Mouse (Mus musculus): Measurements from ENCODE around the gene Rbmxl2. TPM values are rescaled to one million over a fixed set of nuclear protein-coding genes. Genes with fewer than 3 reads are reported as not detected.

The Rbmxl2 gene
- not detected in 2 replicates for polyA plus RNA-seq (2014; fragmentation: Nextera tagmentation; extraction: Ambion mirVana)

DNA sequence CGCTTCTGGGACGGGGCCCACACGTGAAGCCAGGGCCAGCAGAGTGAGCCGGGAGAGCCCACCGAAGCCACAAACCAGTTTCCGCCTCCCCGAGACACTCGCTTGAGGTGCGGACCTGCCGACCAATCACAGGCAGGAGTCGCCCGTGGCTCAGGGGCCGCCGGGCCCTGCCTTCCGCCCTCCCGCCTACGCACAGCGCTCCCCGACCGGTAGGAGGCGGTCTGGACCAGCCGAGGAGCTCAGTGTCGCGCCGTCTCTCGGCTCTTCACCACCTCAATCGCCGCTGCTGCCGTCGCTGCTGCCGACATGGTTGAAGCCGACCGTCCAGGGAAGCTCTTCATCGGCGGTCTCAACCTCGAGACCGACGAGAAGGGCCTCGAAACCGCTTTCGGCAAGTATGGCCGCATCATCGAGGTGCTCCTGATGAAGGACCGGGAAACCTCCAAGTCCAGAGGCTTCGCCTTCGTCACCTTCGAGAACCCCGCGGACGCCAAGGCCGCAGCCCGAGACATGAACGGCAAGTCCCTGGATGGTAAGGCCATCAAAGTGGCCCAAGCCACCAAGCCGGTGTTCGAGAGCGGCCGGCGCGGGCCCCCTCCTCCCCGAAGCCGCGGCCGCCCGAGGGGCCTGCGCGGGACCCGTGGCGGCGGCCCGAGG is at the start of gene Rbmxl2:
Rbmxl2 (plus strand) TSS at position 242 of the 657 bp plus-strand sequence.
- WGBS: 33% methylated on average over 61 of the region's 70 CpGs
- no peak within 1 kb of the TSS for H3K9ac ChIP-seq (ENCODE audit: low read length)
- peaks cover 13% of the 10 kb centered on the region; the same call in 1 of the 2 replicates for H3K9me3 ChIP-seq (ENCODE audit: control insufficient read depth, low read length)
- H3K36me3 ChIP-seq (ENCODE audit: control insufficient read depth, insufficient read depth, low read length): no peaks in the 10 kb centered on the region
- no peak for ATAC-seq (ENCODE audit: insufficient number of reproducible peaks, low FRiP score, low TSS enrichment, low read depth)
- H3K27ac ChIP-seq (replicated peaks; ENCODE audit: low read depth, low read length): no peak within 1 kb of the TSS
- no peak within 1 kb of the TSS for H3K4me3 ChIP-seq (ENCODE audit: low read depth, low read length)
- peak; percentile 34 for DNase-seq (ENCODE audit: low spot score)
- peak within 1 kb of the TSS; percentile 5; the same call in 1 of the 2 replicates for H3K4me2 ChIP-seq (ENCODE audit: low read depth, severe bottlenecking)
- H3K27me3 ChIP-seq (ENCODE audit: control insufficient read depth, insufficient read depth, low read length): peaks cover 28% of the 10 kb centered on the region
- no peaks in the 10 kb centered on the region for H3K4me1 ChIP-seq (ENCODE audit: control insufficient read depth, insufficient read depth, low read length)

DNA sequence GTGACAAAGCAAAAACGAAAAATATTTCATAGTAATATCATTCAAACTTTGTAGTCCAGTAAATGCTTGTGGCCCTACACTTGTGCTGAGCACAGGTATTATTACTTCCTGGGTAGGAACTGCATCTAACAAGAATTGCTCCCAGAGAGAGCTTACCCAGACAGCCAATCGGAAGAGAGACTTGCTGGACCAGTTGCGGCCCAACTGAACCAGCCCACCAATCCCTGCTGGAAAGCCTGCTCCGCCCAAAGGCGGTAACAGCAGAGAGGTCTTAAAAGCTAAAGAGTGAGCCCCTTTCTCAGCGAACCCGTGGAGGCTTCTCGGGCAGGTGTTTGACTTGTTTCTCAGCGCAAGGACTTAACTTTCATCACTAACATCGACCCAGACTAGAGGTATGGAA is 42.6 kb upstream of the Rbmxl2 start, which contains the start of gene Nlrp14:
Nlrp14 (plus strand) TSS at position 301 of the 400 bp plus-strand sequence.
- no peak within 1 kb of the TSS for H3K9ac ChIP-seq (ENCODE audit: low read length)
- 84% methylated on average over 10 of the region's 10 CpGs for WGBS
- no peak within 1 kb of the TSS for H3K27ac ChIP-seq (replicated peaks; ENCODE audit: low read depth, low read length)
- H3K4me1 ChIP-seq (ENCODE audit: control insufficient read depth, insufficient read depth, low read length): no peaks in the 10 kb centered on the region
- no peak within 1 kb of the TSS for H3K4me3 ChIP-seq (ENCODE audit: low read depth, low read length)
- H3K9me3 ChIP-seq (ENCODE audit: control insufficient read depth, low read length): no peaks in the 10 kb centered on the region
- DNase-seq (ENCODE audit: low spot score) (no peak), ATAC-seq (ENCODE audit: insufficient number of reproducible peaks, low FRiP score, low TSS enrichment, low read depth) (no peak)
- no peaks in the 10 kb centered on the region for H3K36me3 ChIP-seq (ENCODE audit: control insufficient read depth, insufficient read depth, low read length)
- no peaks in the 10 kb centered on the region for H3K27me3 ChIP-seq (ENCODE audit: control insufficient read depth, insufficient read depth, low read length)
- no peak within 1 kb of the TSS for H3K4me2 ChIP-seq (ENCODE audit: low read depth, severe bottlenecking)

DNA sequence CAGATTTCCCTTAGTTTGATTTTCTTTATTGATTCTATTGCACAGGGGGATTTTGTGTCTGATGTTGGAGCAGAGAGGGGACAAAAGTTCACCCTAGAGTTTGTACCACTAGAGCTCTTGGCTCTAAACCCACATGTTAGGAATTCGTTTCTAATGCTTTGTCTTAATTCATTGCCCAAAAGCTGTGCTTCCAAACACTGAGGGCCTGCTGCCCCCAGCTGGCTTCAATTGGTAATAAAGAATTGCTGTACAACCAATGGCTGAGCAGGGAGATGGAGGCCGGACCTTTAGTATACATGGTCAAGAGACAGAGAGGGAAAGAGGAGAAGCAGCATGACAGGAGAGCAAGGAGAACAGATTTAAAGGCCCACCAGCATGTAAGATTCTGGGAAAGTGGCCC is 28.8 kb upstream of the Rbmxl2 start:
- H3K27me3 ChIP-seq (ENCODE audit: control insufficient read depth, insufficient read depth, low read length): no peaks in the 10 kb centered on the region
- 47% methylated on average over 2 of the region's 2 CpGs for WGBS
- ATAC-seq (ENCODE audit: insufficient number of reproducible peaks, low FRiP score, low TSS enrichment, low read depth): no peak

DNA sequence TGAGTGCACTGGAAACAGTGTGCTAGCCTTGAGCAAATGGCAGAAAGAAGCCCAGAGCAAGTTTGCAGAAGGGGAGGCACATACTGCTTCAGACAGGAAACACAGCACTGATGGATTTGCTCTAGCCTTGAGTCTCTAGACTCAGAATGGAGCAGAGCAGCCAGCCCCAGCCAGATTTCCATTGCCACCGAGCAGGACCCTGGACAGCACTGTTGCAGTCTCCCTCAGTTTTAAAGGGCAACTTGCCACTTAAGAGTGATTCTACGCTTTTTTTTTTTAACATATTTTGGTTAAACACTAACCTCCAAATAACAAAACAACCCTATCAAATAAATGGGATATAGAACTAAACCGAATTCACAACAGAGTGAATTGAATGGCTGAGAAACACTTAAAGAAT is 7.4 kb upstream of the Rbmxl2 start:
- Histone ChIP-seq H3K9me3 (ENCODE audit: control insufficient read depth, low read length) (no peaks in the 10 kb centered on the region), H3K36me3 (ENCODE audit: control insufficient read depth, insufficient read depth, low read length) (no peaks in the 10 kb centered on the region), H3K27me3 (ENCODE audit: control insufficient read depth, insufficient read depth, low read length) (no peaks in the 10 kb centered on the region), H3K4me2 (ENCODE audit: low read depth, severe bottlenecking) (no peak overlapping the region), H3K4me3 (ENCODE audit: low read depth, low read length) (no peak overlapping the region), H3K27ac (replicated peaks; ENCODE audit: low read depth, low read length) (no peak overlapping the region), H3K4me1 (ENCODE audit: control insufficient read depth, insufficient read depth, low read length) (no peaks in the 10 kb centered on the region), H3K9ac (ENCODE audit: low read length) (no peak overlapping the region)
- WGBS: 43% methylated on average over 3 of the region's 3 CpGs
- DNase-seq (ENCODE audit: low spot score) (peak; percentile 56), ATAC-seq (ENCODE audit: insufficient number of reproducible peaks, low FRiP score, low TSS enrichment, low read depth) (no peak)

More for the DNA sequence above, 28.8 kb upstream of the Rbmxl2 start:
- no peak overlapping the region for H3K9ac ChIP-seq (ENCODE audit: low read length)
- H3K36me3 ChIP-seq (ENCODE audit: control insufficient read depth, insufficient read depth, low read length): no peaks in the 10 kb centered on the region
- H3K4me1 ChIP-seq (ENCODE audit: control insufficient read depth, insufficient read depth, low read length): no peaks in the 10 kb centered on the region
- no peak for DNase-seq (ENCODE audit: low spot score)
- H3K9me3 ChIP-seq (ENCODE audit: control insufficient read depth, low read length): no peaks in the 10 kb centered on the region
- no peak overlapping the region for H3K4me3 ChIP-seq (ENCODE audit: low read depth, low read length)
- no peak overlapping the region for H3K4me2 ChIP-seq (ENCODE audit: low read depth, severe bottlenecking)
- no peak overlapping the region for H3K27ac ChIP-seq (replicated peaks; ENCODE audit: low read depth, low read length)

DNA sequence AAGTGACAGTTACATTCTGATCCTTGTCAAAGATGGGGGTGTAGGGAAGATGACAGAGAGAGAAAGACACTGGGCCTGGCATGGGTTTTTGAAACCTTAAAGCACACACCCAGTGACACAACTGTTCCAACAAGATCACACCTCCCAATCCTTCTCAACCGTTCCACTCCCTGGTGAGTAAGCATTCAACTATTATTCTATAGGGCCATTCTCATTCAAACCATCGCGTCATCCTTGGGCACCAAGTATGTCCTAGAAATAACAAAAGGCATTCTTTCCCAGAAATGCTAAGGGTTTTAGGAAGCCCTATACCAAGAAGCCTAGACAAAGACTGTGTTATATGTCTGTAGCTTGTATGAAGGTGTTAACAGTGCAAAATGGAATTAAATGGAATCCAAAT is 1.4 kb upstream of the Rbmxl2 start:
- peaks cover 13% of the 10 kb centered on the region; the same call in 1 of the 2 replicates for H3K9me3 ChIP-seq (ENCODE audit: control insufficient read depth, low read length)
- no peak overlapping the region for H3K4me3 ChIP-seq (ENCODE audit: low read depth, low read length)
- H3K4me2 ChIP-seq (ENCODE audit: low read depth, severe bottlenecking): no peak overlapping the region
- ATAC-seq (ENCODE audit: insufficient number of reproducible peaks, low FRiP score, low TSS enrichment, low read depth): no peak
- no peak for DNase-seq (ENCODE audit: low spot score)
- no peaks in the 10 kb centered on the region for H3K36me3 ChIP-seq (ENCODE audit: control insufficient read depth, insufficient read depth, low read length)
- H3K9ac ChIP-seq (ENCODE audit: low read length): no peak overlapping the region
- no peak overlapping the region for H3K27ac ChIP-seq (replicated peaks; ENCODE audit: low read depth, low read length)
- peaks cover 28% of the 10 kb centered on the region for H3K27me3 ChIP-seq (ENCODE audit: control insufficient read depth, insufficient read depth, low read length)
- 87% methylated on average over 3 of the region's 3 CpGs for WGBS
- H3K4me1 ChIP-seq (ENCODE audit: control insufficient read depth, insufficient read depth, low read length): no peaks in the 10 kb centered on the region

DNA sequence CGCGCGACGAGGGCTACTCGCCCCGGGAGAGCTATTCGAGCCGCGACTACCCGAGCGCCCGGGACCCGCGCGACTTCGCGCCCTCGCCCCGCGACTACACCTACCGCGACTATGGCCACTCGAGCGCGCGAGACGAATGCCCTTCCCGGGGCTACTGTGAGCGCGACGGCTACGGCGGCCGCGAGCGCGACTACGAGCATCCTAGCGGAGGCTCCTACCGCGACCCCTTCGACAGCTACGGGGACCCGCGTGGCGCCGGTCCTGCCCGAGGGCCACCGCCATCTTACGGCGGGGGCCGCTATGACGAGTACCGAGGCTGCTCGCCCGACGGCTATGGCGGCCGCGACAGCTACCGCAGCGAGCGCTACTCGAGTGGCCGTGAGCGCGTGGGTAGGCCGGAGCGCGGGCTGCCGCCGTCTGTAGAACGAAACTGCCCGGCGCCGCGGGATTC is 906 bp downstream of the Rbmxl2 start:
- peak; percentile 39; the same call in 1 of the 2 replicates for ATAC-seq (ENCODE audit: insufficient number of reproducible peaks, low FRiP score, low TSS enrichment, low read depth)
- Histone ChIP-seq H3K4me2 (ENCODE audit: low read depth, severe bottlenecking) (peak overlapping the region; percentile 5; the same call in 1 of the 2 replicates), H3K36me3 (ENCODE audit: control insufficient read depth, insufficient read depth, low read length) (no peaks in the 10 kb centered on the region), H3K9ac (ENCODE audit: low read length) (no peak overlapping the region), H3K27me3 (ENCODE audit: control insufficient read depth, insufficient read depth, low read length) (peaks cover 28% of the 10 kb centered on the region), H3K4me1 (ENCODE audit: control insufficient read depth, insufficient read depth, low read length) (no peaks in the 10 kb centered on the region), H3K27ac (replicated peaks; ENCODE audit: low read depth, low read length) (no peak overlapping the region), H3K9me3 (ENCODE audit: control insufficient read depth, low read length) (peaks cover 13% of the 10 kb centered on the region; the same call in 1 of the 2 replicates), H3K4me3 (ENCODE audit: low read depth, low read length) (no peak overlapping the region)
- peak; percentile 28 for DNase-seq (ENCODE audit: low spot score)
- 22% methylated on average over 67 of the region's 77 CpGs for WGBS

DNA sequence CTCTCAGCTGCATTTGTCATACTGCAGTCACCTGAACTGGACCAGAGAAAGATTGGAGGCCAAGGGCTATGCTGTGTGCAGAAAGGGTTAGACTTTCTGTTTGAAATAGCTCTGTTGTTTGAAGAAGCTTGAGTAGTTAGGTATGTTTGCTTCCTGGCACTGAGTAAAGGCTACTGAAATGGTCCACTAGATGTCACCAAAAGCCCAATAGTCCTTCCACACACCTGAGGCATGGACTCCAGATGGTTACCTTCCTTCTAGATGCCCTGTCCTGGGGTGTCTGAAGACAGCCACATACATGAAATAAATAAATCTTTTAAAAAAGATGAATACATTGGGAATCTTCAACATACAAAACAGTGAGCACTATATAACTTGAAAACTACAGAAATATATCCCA is 6.5 kb downstream of the Rbmxl2 start:
- no peak overlapping the region for H3K27ac ChIP-seq (replicated peaks; ENCODE audit: low read depth, low read length)
- ATAC-seq (ENCODE audit: insufficient number of reproducible peaks, low FRiP score, low TSS enrichment, low read depth) (no peak), DNase-seq (ENCODE audit: low spot score) (no peak)
- no peaks in the 10 kb centered on the region for H3K4me1 ChIP-seq (ENCODE audit: control insufficient read depth, insufficient read depth, low read length)
- H3K9ac ChIP-seq (ENCODE audit: low read length): no peak overlapping the region
- no peaks in the 10 kb centered on the region for H3K36me3 ChIP-seq (ENCODE audit: control insufficient read depth, insufficient read depth, low read length)
- H3K27me3 ChIP-seq (ENCODE audit: control insufficient read depth, insufficient read depth, low read length): peaks cover 9% of the 10 kb centered on the region
- H3K4me3 ChIP-seq (ENCODE audit: low read depth, low read length): no peak overlapping the region
- no peak overlapping the region for H3K4me2 ChIP-seq (ENCODE audit: low read depth, severe bottlenecking)
- no peaks in the 10 kb centered on the region for H3K9me3 ChIP-seq (ENCODE audit: control insufficient read depth, low read length)

DNA sequence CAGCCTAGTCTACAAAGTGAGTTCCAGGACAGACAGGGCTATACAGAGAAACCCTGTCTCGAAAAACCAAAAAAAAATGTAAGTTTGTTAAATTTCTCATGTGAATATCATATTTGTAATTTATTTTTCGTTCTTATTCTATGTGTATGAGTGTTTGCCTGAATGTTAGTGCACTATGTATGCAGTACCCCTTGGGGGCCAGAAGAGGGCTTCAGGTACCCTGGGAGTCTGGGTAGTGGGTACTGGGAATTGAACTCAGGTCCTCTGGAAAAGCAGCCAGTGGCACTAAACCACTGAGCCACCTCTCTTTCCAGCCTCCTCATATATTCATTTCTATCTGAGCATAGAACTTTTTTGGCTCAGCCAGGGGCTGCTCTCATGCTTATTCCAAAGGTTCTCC is 7.6 kb downstream of the Rbmxl2 start:
- H3K36me3 ChIP-seq (ENCODE audit: control insufficient read depth, insufficient read depth, low read length): no peaks in the 10 kb centered on the region
- WGBS: 71% methylated on average over 2 of the region's 2 CpGs
- no peak overlapping the region for H3K9ac ChIP-seq (ENCODE audit: low read length)
- no peaks in the 10 kb centered on the region for H3K9me3 ChIP-seq (ENCODE audit: control insufficient read depth, low read length)
- no peak for DNase-seq (ENCODE audit: low spot score)
- no peak for ATAC-seq (ENCODE audit: insufficient number of reproducible peaks, low FRiP score, low TSS enrichment, low read depth)
- no peaks in the 10 kb centered on the region for H3K4me1 ChIP-seq (ENCODE audit: control insufficient read depth, insufficient read depth, low read length)
- H3K27ac ChIP-seq (replicated peaks; ENCODE audit: low read depth, low read length): no peak overlapping the region
- H3K4me3 ChIP-seq (ENCODE audit: low read depth, low read length): no peak overlapping the region
- no peaks in the 10 kb centered on the region for H3K27me3 ChIP-seq (ENCODE audit: control insufficient read depth, insufficient read depth, low read length)
- H3K4me2 ChIP-seq (ENCODE audit: low read depth, severe bottlenecking): no peak overlapping the region

All from limb, embryonic 11.5 days (tissue).